Mouse (Mus musculus): ENCODE measurements around the gene P2rx3.

- TF ChIP-seq POLR2A (IDR thresholded peaks at IDR 0.05; ENCODE audit: borderline replicate concordance, insufficient read depth, low read length), result no peak
- no peak for TF ChIP-seq CTCF (IDR thresholded peaks at IDR 0.05; ENCODE audit: borderline replicate concordance, insufficient read depth, low read depth, low read length)
Measured at GRCm38 (mm10) chr2:85027281-85027680, 10.0 kb downstream of the P2rx3 start.

All from cerebellum, adult 2 months (tissue).